Mouse (Mus musculus): Measurements from ENCODE around the gene Fbxo46.

DNA sequence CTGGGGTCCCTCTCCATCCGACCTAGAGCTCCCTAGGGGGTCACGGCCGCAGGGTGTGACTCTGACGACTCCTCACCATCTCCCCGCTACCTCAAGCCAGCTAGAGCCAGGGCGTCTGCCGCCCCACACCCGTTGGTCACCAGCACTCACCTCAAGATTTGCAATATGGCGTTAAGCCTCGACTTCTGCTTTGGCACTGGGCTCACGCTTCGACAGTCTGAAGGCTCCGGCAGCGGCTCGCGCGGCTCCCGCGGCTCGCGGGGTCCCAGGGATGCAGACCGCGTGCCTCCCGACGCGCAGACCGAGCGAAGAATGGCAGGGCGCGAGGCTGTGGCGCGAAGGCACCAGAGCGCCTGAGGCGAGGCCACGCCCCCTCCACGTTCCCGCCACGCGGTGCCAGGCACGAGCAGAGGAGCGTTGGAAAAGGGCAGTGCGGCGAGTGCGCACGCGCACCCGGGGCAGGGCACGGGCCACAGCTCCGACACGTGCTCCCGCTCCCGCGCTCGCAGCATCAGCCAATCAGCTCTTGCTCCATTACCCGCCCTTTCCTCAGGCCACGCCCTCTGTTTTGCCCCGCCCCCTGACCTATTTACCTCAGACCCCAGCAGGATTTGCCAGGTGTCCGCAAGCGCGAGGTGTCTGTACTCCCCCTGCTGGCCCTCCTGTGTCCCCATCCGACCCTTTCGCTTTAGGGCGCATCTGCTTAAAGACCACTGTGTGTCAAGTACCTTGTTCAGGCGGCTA, 1.5 kb upstream of the Fbxo46 start, which contains the start of gene Gm4969:
- no peak for TF ChIP-seq ELF1 (IDR thresholded peaks at IDR 0.05; ENCODE audit: low read depth, low read length)
- TF ChIP-seq IRF4 (IDR thresholded peaks at IDR 0.05; ENCODE audit: low read depth, low read length): no peak
- no peak for TF ChIP-seq CHD2 (IDR thresholded peaks at IDR 0.05; ENCODE audit: low read length)
- TF ChIP-seq MXI1 (IDR thresholded peaks at IDR 0.05; ENCODE audit: low read depth, low read length): no peak
- no peak for TF ChIP-seq POLR2A (IDR thresholded peaks at IDR 0.05; ENCODE audit: low read depth, low read length)
- TF ChIP-seq EP300 (IDR thresholded peaks at IDR 0.05; ENCODE audit: low read length): no peak
- TF ChIP-seq RAD21 (IDR thresholded peaks at IDR 0.05; ENCODE audit: low read depth, low read length): no peak
- TF ChIP-seq CTCF (conservative IDR thresholded peaks at IDR 0.05 in 1 of 2, IDR thresholded peaks at IDR 0.05 in 1 of 2; ENCODE audit: low read depth in 2 of 2, low read length in 2 of 2): no peak
- TF ChIP-seq ZC3H11A (IDR thresholded peaks at IDR 0.05; ENCODE audit: low read depth, low read length): no peak
- no peak for TF ChIP-seq BHLHE40 (IDR thresholded peaks at IDR 0.05; ENCODE audit: low read depth, low read length)
- TF ChIP-seq POLR2AphosphoS2 (IDR thresholded peaks at IDR 0.05; ENCODE audit: low read depth, low read length): no peak
- TF ChIP-seq E2F4 (IDR thresholded peaks at IDR 0.05; ENCODE audit: insufficient replicate concordance, low read depth, low read length): no peak
- TF ChIP-seq USF2 (conservative IDR thresholded peaks at IDR 0.05; ENCODE audit: low read depth, low read length): no peak
- TF ChIP-seq NRF1 (IDR thresholded peaks at IDR 0.05; ENCODE audit: low read depth, low read length): no peak

Measured in CH12.LX (cell line).